Mouse (Mus musculus) forebrain, embryonic 15.5 days (tissue): ENCODE data around the gene Thsd4. TPM values are rescaled to one million over a fixed set of nuclear protein-coding genes. Genes with fewer than 3 reads are reported as not detected.
A peak's percentile ranks its signal among the peaks of the same experiment; 100 is the strongest.
"Not testable (repeated sequence)": the region's sequence is repeated elsewhere in the genome, so short reads cannot be mapped to it uniquely, and the experiment has no call there.

Experiments
- ATAC-seq: fragments of 200-750 bp; cut with Nextera tagmentation; replicated peaks from 2 replicates; pipeline ENCODE4 v1.8.0; 2017; ENCODE audit warnings: mild to moderate bottlenecking, moderate TSS enrichment, moderate library complexity
- H3K27ac ChIP-seq: fragments of 300-500 bp; sonication (generic); replicated peaks from 2 replicates; pipeline ENCODE4 v1.5.1; 2015; ENCODE audit warnings: mild to moderate bottlenecking, inconsistent platforms
- H3K27me3 ChIP-seq: fragments of 300-500 bp; sonication (generic); 2 replicates; pipeline ENCODE4 v1.6.1; 2015; ENCODE audit warnings: inconsistent platforms
- H3K36me3 ChIP-seq: fragments of 300-500 bp; sonication (generic); 2 replicates; pipeline ENCODE4 v1.6.1; 2015; ENCODE audit warnings: mild to moderate bottlenecking, inconsistent platforms
- H3K4me1 ChIP-seq: fragments of 300-500 bp; sonication (generic); 2 replicates; pipeline ENCODE4 v1.6.1; 2015; ENCODE audit warnings: inconsistent platforms
- H3K4me2 ChIP-seq: fragments of 300-500 bp; sonication (generic); replicated peaks from 2 replicates; pipeline ENCODE4 v1.6.1; 2015; ENCODE audit warnings: mild to moderate bottlenecking, inconsistent platforms
- H3K4me3 ChIP-seq: fragments of 300-500 bp; sonication (generic); 2 replicates; pipeline ENCODE4 v1.5.1; 2015; ENCODE audit warnings: mild to moderate bottlenecking, inconsistent platforms
- H3K9ac ChIP-seq: fragments of 300-500 bp; sonication (generic); replicated peaks from 2 replicates; pipeline ENCODE4 v1.6.1; 2015; ENCODE audit warnings: mild to moderate bottlenecking, inconsistent platforms
- H3K9me3 ChIP-seq: fragments of 300-500 bp; sonication (generic); 2 replicates; pipeline ENCODE4 v1.6.1; 2016; ENCODE audit warnings: inconsistent platforms
- WGBS: fragments of 180-500 bp; shearing (Covaris S2); methylation state at CpG from one replicate; pipeline ENCODE4 v1.1.7; 2015; ENCODE audit warnings: mixed read lengths; 5-methylcytosine and 5-hydroxymethylcytosine counted together
- polyA plus RNA-seq: library from polyadenylated mRNA; unstranded; fragments of >200 nt; fragmentation: Nextera tagmentation; extraction: Ambion mirVana; gene quantifications from 2 replicates; pipeline ENCODE4 v1.2.1, GENCODE M21; 2015

The Thsd4 gene
- polyA plus RNA-seq, 1 experiment from 2014 or later = 4.9 TPM

DNA sequence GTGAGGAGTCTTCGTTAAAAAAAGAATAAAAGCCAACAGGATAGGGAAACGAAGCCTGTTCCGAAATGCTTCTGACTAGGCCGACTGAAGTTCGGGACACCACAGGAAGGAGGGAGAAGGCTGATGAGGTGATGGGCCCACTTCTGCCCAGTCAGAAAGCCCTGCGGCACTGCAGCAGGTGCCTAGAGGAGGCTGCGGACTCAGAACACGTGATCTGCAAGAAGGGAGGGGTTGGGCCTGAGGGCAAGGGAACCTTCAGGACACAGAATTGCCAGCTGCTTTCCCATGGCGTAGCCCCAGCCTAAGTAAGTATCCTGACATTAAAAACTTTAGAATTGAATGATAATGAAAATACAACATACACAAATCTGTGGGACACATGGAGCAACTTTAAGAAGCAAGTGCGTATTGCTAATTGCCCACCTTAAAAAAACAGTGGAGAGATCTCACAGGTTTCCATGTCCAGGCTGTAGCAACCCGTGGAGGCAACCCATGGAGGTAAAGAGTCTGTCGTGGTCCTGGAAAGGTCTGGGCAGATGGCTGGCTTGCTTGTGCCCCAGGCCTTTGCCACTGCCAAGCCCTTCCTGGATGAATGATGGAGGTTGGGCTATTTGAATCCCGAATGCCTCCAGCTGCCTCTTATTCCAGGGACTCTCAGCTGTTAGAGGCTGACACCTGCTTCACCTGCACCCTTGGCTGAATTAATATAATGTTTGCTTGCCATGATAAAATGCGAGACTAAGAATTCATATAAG, 560.5 kb downstream of the Thsd4 start:
- no peak for ATAC-seq
- WGBS = 47% methylated on average over 14 of the region's 14 CpGs
- no peaks in the 10 kb centered on the region for H3K27me3 ChIP-seq

DNA sequence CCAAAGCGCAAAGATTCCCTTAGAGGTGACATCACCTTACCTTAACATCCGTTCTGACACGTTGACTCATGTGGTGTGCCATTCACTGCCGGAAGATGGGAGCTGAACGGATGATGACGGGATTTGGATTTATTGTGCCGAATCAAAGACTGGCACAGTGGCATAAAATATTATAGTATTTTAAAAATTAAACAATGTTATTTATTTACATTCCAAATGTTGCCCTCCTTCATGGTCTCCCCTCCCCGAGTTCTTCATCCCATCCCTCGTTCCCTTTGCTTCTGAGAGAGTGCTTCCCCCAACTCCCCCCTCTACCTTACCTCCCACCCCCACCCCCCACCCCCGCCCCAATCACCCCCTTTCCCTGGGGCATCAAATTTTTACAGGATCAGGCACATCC, 561.3 kb downstream of the Thsd4 start, which contains the start of gene Nr2e3:
Gene Nr2e3 (minus strand): TSS at position 101 of the 400 bp plus-strand sequence.
- 91% methylated on average over 10 of the region's 10 CpGs for WGBS
- Histone ChIP-seq H3K4me2 (no peak within 1 kb of the TSS), H3K9me3 (no peaks in the 10 kb centered on the region), H3K4me3 (no peak within 1 kb of the TSS), H3K27ac (no peak within 1 kb of the TSS), H3K36me3 (no peaks in the 10 kb centered on the region), H3K27me3 (no peaks in the 10 kb centered on the region), H3K9ac (no peak within 1 kb of the TSS), H3K4me1 (no peaks in the 10 kb centered on the region)
- ATAC-seq = no peak

More for the DNA sequence above, 560.5 kb downstream of the Thsd4 start:
- no peak overlapping the region for H3K9ac ChIP-seq
- H3K4me2 ChIP-seq = no peak overlapping the region
- no peaks in the 10 kb centered on the region for H3K4me1 ChIP-seq
- H3K27ac ChIP-seq = no peak overlapping the region
- H3K4me3 ChIP-seq = no peak overlapping the region
- H3K36me3 ChIP-seq = no peaks in the 10 kb centered on the region
- no peaks in the 10 kb centered on the region for H3K9me3 ChIP-seq

DNA sequence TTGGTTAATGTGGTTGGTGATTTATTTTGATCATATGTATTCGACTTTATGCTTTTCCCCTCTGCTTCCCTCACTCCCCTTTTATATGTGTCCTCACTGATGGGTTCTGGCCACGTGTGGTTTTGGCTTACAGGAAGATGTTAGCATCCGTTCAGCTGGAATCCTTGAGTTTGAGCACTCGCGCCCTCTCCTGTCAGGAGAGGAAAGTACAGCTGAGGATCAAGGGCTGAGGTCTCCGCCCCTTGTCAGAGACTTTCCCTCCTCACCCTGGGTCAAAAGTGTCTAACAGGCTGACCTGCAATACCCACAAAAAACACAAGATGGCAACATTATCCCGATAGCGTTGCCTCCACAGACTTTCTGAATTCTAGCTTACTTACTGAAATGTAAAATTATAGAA, 562.6 kb downstream of the Thsd4 start:
- 0 out of 2 replicates have a peak, but pooled peaks have one; percentile 13 for ATAC-seq

DNA sequence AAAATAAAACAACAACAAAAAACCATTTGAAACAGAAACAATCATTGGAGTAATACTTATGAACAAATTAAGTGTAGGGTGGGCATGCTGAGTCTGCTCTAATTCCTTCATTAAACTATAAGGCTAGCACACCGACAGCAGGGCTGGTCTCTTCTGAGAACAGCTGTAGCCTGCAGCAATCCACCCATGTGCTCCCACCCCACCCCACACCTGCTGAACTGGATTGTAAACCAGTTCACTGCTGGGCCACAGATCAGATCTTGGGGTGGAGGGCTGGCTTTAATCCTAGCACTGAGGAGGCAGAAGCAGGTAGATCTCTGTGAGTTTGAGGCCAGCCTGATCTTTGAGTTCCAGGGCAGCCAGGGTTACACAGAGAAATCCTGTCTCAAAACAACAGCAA, 563.7 kb downstream of the Thsd4 start:
- not testable (repeated sequence) for H3K4me3 ChIP-seq, ATAC-seq, H3K9ac ChIP-seq, H3K27ac ChIP-seq, H3K27me3 ChIP-seq, H3K9me3 ChIP-seq, H3K4me2 ChIP-seq, H3K4me1 ChIP-seq, H3K36me3 ChIP-seq
- WGBS = 75% methylated on average over 1 of the region's 1 CpGs

More for the DNA sequence above, 562.6 kb downstream of the Thsd4 start:
- 2% methylated on average over 8 of the region's 8 CpGs for WGBS
- H3K27me3 ChIP-seq = no peaks in the 10 kb centered on the region
- no peak overlapping the region for H3K9ac ChIP-seq
- no peaks in the 10 kb centered on the region for H3K4me1 ChIP-seq
- no peak overlapping the region for H3K27ac ChIP-seq
- no peaks in the 10 kb centered on the region for H3K9me3 ChIP-seq
- H3K4me3 ChIP-seq = no peak overlapping the region
- no peaks in the 10 kb centered on the region for H3K36me3 ChIP-seq
- no peak overlapping the region for H3K4me2 ChIP-seq

DNA sequence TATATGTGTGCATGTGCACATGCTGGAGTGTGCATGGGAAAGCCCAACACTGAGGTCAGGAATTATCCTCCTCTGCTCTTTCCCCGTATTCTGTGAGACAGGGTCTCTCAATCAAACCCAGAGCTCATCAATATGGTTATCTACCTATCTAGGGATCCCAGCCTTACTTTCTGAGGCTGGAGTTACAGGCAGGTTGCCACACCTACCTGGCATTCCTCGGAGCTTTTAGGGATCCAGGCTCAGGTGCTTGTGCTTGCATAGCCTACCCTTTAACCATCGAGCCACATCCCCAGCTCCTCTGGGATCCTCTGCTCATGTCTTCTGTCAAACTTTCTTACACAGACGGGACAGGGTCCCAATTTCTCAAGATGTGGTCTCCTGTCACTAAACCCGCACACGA, 565.4 kb downstream of the Thsd4 start:
- Histone ChIP-seq H3K9me3 (no peaks in the 10 kb centered on the region), H3K27me3 (no peaks in the 10 kb centered on the region), H3K4me1 (no peaks in the 10 kb centered on the region), H3K4me3 (no peak overlapping the region), H3K27ac (no peak overlapping the region), H3K36me3 (no peaks in the 10 kb centered on the region), H3K9ac (no peak overlapping the region), H3K4me2 (no peak overlapping the region)
- 47% methylated on average over 6 of the region's 6 CpGs for whole genome bisulfite sequencing
- ATAC-seq = no peak

DNA sequence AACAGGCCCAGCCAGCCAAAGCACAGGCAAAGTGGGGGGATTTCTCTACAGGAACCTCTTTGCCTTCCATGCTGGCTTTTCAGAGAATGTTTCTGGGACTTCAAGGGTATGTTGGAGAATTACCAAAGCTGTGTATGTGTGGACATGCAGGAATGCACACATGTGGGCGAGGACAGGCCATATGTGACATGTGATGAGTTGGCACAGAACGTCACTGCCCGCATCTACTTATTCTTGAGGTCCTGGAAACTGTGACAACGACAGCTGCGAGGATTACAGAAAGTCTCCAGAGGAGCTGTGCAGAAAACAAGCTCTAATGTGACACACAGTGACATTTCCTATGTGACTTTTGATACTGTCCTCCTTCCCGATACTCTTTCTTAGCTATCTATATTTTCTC, 566.2 kb downstream of the Thsd4 start:
- Histone ChIP-seq H3K27me3 (no peaks in the 10 kb centered on the region), H3K9ac (no peak overlapping the region), H3K4me3 (no peak overlapping the region), H3K4me1 (no peaks in the 10 kb centered on the region), H3K27ac (no peak overlapping the region), H3K9me3 (no peaks in the 10 kb centered on the region), H3K36me3 (no peaks in the 10 kb centered on the region), H3K4me2 (no peak overlapping the region)
- WGBS = 62% methylated on average over 6 of the region's 6 CpGs
- ATAC-seq = no peak

DNA sequence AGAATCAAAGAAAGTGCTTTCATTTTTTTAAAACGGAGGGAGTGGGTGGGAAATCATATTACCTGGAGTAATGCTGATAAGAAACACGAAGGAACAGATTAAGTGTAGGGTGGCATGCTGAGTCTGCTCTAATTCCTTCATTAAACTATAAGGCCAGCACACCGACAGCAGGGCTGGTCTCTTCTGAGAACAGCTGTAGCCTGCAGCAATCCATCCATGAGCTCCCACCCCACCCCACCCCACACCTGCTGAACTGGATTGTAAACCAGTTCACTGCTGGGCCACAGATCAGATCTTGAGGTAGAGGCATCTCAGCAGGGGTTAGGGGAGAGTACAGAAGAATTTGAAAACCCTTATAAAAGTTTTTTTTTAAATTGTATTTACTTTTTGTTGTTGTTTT, 566.6 kb downstream of the Thsd4 start:
- Histone ChIP-seq H3K9ac (no peak overlapping the region), H3K4me3 (no peak overlapping the region), H3K4me1 (no peaks in the 10 kb centered on the region), H3K4me2 (no peak overlapping the region), H3K27ac (no peak overlapping the region), H3K27me3 (no peaks in the 10 kb centered on the region), H3K36me3 (no peaks in the 10 kb centered on the region), H3K9me3 (no peaks in the 10 kb centered on the region)
- ATAC-seq = no peak
- WGBS = 52% methylated on average over 3 of the region's 3 CpGs

DNA sequence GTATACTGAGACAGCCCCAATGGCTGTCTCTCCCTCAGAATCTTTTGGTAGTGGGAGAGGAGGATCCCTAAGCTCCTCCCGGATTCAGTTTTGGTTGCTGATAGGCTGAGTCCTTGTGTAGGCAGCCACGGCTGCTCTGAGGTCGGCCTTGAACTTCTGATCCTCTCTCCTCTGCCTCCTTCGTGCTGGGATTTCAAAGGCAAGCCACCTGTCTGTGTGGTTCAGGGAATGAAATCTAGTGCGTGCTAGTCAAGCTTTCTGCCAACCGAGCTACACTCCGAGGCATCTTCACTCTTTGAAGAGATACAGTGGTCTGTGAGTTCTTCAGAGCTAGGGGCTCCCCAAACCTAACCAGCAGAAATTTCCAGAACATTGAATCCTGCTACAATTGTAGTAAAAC, 568.3 kb downstream of the Thsd4 start:
- H3K4me2 ChIP-seq = no peak overlapping the region
- no peak for ATAC-seq
- H3K27me3 ChIP-seq = no peaks in the 10 kb centered on the region
- H3K9ac ChIP-seq = no peak overlapping the region
- H3K4me1 ChIP-seq = no peaks in the 10 kb centered on the region
- WGBS = 85% methylated on average over 7 of the region's 7 CpGs
- no peaks in the 10 kb centered on the region for H3K9me3 ChIP-seq
- no peak overlapping the region for H3K27ac ChIP-seq
- no peaks in the 10 kb centered on the region for H3K36me3 ChIP-seq
- no peak overlapping the region for H3K4me3 ChIP-seq

DNA sequence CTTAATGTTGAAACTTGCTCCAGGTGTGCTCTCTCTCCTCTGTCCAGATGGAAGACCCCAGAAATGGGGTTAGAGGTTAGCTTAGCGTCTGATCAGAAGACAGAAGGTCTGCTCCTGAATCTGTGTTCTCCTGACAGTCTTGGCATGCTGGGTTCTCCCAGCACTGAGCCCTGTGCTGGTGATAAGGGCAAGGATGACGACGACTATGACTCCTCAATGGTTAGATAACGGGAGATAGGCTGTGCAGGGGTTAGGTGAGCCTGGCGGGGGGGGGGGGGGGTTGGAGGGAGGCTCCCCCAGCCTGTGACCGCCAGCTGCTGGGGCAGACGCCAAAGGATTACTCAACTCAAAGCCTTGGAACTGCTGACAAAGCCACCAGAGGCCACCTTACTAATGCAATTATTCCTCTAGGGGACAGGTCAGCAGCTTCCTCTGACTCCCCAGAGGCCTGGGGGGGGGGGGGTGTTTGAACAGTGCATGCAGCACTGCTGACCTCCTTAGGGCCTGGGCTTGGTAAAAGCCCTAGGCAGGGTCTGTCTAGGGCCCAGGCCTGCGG, 569.3 kb downstream of the Thsd4 start:
- H3K4me2 ChIP-seq = no peak overlapping the region
- H3K4me1 ChIP-seq = no peaks in the 10 kb centered on the region
- H3K9me3 ChIP-seq = no peaks in the 10 kb centered on the region
- ATAC-seq = no peak
- no peak overlapping the region for H3K27ac ChIP-seq
- WGBS = 54% methylated on average over 7 of the region's 8 CpGs
- H3K4me3 ChIP-seq = no peak overlapping the region
- no peaks in the 10 kb centered on the region for H3K36me3 ChIP-seq
- no peak overlapping the region for H3K9ac ChIP-seq
- H3K27me3 ChIP-seq = no peaks in the 10 kb centered on the region

DNA sequence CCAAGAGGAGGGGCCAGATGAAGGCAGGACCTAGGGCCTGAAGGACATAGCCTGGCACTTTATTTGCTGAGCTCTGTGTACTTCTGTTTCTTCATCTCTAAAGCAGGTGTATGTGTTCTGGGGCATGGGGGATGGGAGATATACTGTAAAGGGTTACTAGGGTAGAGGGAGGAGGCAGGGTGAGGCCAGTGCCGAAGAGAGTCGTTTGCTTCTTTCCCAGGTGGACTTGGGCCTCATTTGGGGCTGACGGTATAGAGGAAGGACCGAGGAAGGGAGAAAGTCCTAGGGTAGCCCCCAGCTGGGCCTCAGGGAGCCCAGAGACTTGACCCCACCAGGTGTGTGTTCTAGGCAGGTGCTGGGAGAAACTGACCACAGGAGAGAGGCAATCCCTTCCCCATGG, 569.9 kb downstream of the Thsd4 start:
- no peaks in the 10 kb centered on the region for H3K9me3 ChIP-seq

DNA sequence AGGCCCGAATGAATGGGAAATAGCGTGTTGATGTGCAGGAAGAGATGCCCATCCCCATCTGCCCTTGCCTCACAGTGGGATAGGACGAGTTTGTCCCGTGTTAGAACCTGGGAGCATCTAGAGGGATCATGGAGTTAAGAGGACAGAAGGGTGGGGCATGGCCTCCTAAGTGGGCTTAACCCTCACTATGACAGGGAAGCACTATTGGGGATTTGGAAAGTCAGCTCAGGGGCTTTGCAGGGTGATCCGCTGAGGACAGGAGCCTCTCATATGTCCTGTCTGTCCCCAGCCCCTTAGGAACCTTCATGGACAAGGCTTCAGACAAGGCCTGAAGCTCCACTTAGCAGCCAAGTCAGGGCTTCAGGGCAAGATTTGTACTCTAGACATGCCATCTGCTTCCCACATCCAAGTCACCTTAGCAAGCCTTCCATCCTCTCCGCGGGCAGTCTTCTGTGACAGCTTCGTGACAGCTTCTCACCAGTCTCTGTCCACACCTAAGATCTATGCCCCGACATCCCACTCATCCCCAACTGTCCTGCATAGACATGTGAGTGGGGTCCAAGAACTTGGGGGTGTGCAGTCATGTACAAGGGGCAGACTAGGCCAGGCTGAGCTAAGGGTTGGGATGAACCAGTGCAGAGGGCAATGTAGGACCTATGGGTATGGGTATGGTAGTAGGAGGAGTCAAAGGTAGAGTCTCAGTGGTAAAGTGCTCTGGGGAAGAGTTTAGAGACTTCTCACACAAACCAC, 570.7 kb downstream of the Thsd4 start:
- ATAC-seq = no peak
- 90% methylated on average over 9 of the region's 9 CpGs for WGBS
- no peaks in the 10 kb centered on the region for H3K27me3 ChIP-seq

More for the DNA sequence above, 569.9 kb downstream of the Thsd4 start:
- no peak overlapping the region for H3K27ac ChIP-seq
- H3K4me1 ChIP-seq = no peaks in the 10 kb centered on the region
- WGBS = 86% methylated on average over 4 of the region's 4 CpGs
- H3K4me2 ChIP-seq = no peak overlapping the region
- no peak for ATAC-seq
- no peaks in the 10 kb centered on the region for H3K27me3 ChIP-seq
- no peaks in the 10 kb centered on the region for H3K36me3 ChIP-seq
- H3K4me3 ChIP-seq = no peak overlapping the region
- no peak overlapping the region for H3K9ac ChIP-seq

DNA sequence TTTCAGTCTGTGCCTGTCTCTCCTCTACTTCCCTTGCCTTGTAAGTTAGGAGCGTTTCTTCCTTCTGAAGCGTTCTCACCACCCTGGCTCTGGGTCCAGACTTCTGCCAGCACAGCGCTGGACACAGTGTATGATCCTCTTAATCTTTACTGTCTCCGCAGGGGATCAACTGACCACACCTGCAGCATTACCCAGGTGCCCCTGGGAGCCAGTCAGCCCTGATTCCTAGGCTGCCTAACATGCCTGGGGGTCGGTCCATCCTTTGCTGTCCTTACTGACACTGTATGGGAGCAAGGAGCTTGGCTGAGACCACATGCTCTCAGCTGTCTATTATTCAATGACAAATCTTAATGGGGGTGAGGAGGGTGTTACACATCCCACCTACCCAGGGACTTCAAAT, 571.9 kb downstream of the Thsd4 start:
- Histone ChIP-seq H3K4me2 (no peak overlapping the region), H3K9me3 (no peaks in the 10 kb centered on the region), H3K36me3 (no peaks in the 10 kb centered on the region), H3K9ac (no peak overlapping the region), H3K27me3 (no peaks in the 10 kb centered on the region), H3K27ac (no peak overlapping the region), H3K4me3 (no peak overlapping the region), H3K4me1 (no peaks in the 10 kb centered on the region)
- WGBS = 95% methylated on average over 5 of the region's 5 CpGs
- ATAC-seq = no peak

More for the DNA sequence above, 570.7 kb downstream of the Thsd4 start:
- H3K4me2 ChIP-seq = no peak overlapping the region
- no peaks in the 10 kb centered on the region for H3K4me1 ChIP-seq
- no peaks in the 10 kb centered on the region for H3K9me3 ChIP-seq
- no peaks in the 10 kb centered on the region for H3K36me3 ChIP-seq
- no peak overlapping the region for H3K4me3 ChIP-seq
- no peak overlapping the region for H3K27ac ChIP-seq
- no peak overlapping the region for H3K9ac ChIP-seq
